Mouse (Mus musculus) spleen, adult 10 weeks (tissue): ENCODE data around the gene Fkbpl. TPM values are rescaled to one million over a fixed set of nuclear protein-coding genes. Genes with fewer than 3 reads are reported as not detected.

Source experiments
- polyA plus RNA-seq: library from polyadenylated mRNA; stranded (reverse); fragments of 350-450 nt; fragmentation: Illumina TruSeq; extraction: RNeasy Lipid Tissue Mini Kit (QIAGEN cat#74804); gene quantifications from one replicate; pipeline ENCODE4 v1.2.3, GENCODE M21; 2015; ENCODE audit warnings: low replicate concordance; ENCODE audit not compliant: insufficient read depth

Fkbpl gene
- polyA plus RNA-seq, result 9.4 TPM

DNA sequence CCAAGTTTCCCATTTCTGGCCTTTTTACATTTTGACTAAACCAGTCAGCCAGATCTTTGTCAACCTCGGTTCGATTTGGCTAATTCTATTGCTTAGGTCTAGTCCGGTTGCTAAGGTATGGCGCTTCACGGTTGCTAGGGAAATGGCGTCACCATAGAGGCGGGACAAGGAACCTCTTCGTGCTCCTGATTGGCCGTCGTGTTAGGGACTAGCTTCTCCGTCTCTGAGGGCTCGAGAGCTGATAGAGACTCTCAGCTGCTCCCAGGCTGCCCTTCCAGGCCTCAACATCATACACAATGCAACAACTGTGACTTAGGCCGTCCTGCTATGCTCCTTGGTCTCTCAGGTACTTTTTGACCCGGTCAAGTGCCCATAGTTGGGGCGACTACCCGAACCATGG lies at the start of gene Fkbpl:
Gene Fkbpl, plus strand, starts transcription at position 157 of the 400 bp plus-strand sequence.

DNA sequence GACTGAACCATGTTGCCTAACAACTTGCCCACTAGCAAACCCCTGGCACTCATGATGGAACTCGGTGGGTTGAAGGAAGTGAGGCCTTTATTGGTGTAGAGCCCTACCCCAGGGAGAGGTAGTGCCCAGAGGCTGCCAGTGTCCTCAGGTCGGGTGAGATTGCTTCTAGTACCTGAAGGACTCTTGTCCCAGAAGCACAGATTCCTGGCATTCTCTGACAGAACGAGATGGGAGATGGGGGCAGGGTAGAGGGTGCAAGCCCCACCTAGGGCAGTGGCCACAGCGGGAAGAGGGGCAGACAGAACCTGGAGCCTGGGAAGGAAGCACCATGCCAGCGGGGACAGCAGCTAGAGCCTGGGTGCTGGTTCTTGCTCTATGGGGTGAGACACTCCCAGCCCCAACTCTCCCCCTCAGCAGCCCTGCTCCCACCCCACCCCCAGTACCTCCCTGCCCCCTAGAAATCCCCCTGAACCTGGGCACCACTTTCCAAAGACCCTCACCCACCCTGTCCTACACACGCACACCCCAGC lies 46.9 kb upstream of the Fkbpl start, which contains the start of gene Ager:
Gene Ager, plus strand, starts transcription at position 297 of the 530 bp plus-strand sequence.

DNA sequence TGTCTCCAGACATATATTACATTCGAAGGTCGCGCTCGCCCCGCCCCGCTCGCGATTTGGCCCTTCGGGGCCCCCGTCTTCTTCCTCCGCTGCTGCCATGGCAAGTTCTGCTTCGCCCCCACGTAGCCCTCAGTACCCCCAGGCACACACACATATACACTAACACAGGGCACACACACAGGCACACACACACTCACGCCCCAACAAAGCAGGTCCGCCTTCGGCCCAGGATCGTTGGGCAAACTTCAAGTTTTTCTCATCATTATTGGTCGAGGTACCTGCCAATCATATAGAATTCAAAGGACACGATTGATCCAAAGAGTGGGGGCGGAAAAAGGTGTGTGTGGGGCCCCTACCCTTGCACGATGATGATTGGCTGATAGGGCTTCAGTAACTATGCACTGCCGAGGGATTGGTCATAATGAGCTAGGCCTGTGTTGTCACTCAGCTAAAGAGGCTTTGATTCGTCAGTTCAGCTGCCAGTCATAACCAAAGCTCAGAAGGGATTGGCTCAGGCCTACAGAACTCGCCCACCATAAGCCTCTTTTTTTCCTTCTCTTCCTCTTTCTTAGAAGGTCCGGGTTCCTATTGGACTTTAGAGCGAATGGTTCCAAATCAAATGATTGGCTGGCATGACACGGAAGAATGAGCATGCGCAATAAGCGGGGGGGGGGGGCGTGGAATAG lies 41.0 kb upstream of the Fkbpl start, which contains the start of gene Rnf5:
Gene Rnf5, minus strand, starts transcription at position 316 of the 686 bp plus-strand sequence.

DNA sequence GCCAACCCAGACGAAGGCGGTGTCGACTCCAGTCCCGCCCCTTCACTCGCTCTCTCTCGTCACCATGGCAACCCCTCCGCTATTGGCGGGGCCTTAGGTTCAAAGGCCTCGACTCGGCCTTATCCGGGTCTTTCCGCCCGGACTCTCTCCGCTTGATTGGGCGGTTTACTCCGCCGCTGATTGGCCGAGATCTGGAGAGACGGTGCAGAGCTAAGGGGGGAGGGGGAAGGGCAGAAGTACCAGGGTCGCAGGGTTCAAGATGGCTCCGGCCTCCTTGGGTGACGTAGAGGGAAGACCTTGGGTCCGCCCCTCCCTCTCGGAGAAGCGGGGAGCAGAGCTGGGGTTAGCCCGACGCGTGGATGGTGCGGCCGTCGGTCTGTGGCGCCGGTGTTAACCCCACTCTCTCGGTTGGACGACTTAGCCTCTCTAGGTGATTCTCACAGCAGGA lies 40.5 kb upstream of the Fkbpl start, which contains the start of gene Agpat1:
Gene Agpat1, plus strand, starts transcription at position 202 of the 448 bp plus-strand sequence.

DNA sequence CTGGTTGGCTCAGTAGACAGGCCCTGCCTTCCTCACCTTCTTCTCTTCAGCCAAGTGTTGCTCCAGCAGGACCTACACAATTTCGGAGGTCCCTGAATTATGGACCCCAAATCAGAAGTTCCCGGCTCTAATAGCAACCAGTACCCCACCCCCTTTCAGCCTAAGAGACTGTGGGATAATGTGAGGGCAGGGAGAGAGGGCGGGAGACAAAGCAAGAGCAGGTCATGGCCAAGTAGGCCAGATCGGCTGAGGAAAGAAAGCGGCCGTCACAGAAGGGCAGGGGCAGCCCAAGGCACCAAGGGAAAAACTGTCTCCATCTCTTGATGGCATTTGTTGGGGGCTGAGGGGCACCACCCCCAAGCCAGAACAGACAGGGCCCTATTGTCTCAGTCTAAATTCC lies 28.7 kb upstream of the Fkbpl start, which contains the start of gene Egfl8:
Gene Egfl8, minus strand, starts transcription at position 101 of the 400 bp plus-strand sequence.

DNA sequence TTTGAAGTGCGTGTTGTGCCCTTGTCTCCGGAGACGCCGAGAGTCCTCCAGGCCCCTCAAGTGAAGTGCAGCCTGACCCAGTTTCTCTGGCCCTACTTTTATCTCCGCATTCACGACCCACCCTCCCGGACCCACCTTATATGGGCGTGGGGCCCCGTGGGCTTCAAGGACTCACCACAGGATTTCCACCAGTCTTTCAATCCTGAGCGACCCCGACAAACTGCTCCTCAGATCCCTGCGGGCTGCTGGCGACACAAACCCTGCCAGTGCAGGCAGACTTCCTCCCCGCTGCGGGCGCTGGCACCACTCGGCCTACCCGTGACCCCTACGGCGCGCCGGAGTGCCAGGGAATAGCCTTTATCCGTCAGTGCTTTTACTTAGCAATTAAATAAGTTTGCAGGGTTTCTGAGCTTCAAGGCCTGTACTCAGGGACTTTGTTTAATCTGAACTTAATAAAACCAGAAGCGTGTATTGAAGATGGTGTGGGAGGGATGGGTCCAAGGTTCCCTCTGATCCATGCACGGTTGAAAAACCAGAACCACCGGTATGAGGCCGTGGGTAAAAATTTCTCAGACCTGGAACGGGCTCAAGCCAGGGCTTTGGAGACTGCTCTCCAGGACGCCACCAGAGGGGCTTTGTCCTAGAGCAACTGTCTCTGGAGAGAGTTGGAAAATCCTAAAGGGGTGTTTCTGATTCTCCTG lies 16.5 kb upstream of the Fkbpl start, which contains the start of gene Ppt2:
Gene Ppt2, minus strand, starts transcription at position 568 of the 701 bp plus-strand sequence.

DNA sequence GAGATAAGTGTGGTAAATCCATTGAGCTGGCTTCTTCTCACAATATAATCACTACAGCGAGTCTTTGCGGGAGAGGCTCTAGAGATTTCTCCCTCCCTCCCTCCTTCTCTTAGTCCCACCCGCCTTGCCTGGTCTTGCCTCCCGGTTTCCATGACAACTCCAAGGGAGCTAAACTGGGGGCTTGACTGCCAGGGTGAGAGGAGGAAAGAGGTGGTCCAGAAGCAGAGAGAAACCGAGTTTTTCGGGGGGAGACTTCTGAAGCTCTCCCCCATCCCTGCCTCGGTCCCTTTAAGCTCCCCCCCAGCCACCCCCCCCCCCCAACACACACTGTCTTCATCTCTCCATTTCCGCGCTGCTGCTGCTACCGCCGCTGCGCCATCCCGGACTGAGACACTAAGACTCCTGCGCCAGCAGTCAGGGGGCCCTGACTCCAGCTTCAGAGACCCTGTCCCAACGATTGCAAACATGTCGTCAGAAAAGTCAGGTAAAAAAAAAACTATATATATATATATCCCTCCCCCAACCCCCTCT lies 15.3 kb upstream of the Fkbpl start, which contains the start of gene Prrt1:
Gene Prrt1, plus strand, starts transcription at position 313 of the 531 bp plus-strand sequence.

DNA sequence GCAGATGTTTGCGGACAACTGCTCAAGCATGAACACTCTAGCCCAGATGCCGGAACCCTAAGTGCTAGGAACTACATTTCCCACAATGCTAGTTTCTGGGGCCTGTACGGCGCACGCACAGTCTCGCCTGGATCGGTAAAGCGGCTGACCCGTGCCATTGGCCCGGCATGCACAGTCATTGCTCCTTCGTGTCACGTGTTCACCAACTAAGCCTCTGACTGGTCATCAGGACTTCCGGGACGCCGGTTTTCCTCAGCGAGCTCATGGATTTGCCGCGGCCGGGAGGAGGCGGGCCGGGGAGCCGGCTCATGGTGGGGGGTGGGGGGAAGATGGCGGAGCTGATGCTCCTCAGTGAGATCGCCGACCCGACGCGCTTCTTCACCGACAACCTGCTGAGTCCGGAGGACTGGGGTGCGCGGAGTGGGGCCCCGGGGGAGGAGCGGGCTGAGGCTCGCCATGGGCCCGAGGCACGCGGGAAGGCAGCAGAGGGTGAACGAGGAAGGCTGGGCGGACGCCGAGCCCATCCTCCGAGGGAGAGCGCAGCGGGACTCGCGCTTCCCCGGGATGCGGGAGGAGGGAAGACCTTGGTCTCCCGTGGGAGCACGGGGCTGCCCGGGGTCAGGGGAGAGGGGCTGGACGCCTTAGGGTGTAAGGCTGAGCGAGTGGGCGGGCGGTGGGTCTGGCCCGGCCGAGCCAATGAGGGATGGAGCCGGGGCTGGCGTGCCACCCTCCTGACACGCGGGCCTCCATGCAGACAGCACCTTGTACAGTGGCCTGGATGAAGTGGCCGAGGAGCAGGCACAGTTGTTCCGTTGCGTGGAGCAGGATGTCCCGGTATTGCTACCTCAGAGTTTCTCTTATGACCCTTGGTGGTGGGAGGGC lies 2.6 kb downstream of the Fkbpl start, which contains the start of gene Atf6b:
Gene Atf6b, plus strand, starts transcription at position 241 of the 882 bp plus-strand sequence.

DNA sequence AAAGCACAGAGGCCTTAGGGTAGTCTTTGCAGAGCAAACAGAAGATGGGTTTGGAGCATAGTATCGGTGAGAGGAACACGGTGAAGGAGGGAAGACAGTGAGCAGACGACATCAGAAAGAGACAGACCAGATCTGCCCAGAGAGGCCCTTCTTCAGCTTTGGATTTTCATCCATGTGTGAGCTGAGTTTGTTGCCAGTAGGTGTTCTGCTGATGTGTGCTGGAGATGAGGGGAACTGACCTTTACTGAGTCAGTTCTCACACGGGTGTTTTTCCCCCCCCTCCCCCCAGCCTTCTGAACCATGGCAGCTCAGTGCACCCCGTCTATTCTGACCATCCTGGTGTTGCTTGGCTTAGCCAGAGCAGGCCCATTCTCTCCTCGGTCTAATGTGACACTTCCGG lies 25.7 kb downstream of the Fkbpl start, which contains the start of gene Tnxb:
Gene Tnxb, plus strand, starts transcription at position 301 of the 400 bp plus-strand sequence.

Other genes starting within 250 kb of the Fkbpl start
- gene BC051142, start 245.9 kb upstream of the Fkbpl start, polyA plus RNA-seq, result 14.9 TPM
- gene Btnl4, start 167.4 kb upstream of the Fkbpl start, polyA plus RNA-seq, result 1.8 TPM
- 3.5 TPM for gene Btnl6, start 127.4 kb upstream of the Fkbpl start, polyA plus RNA-seq
- 2.9 TPM for gene Notch4, start 80.5 kb upstream of the Fkbpl start, polyA plus RNA-seq
- 186 TPM for gene Gpsm3, start 55.0 kb upstream of the Fkbpl start, polyA plus RNA-seq
- gene Pbx2, start 53.5 kb upstream of the Fkbpl start, polyA plus RNA-seq, result 42.5 TPM
- 4.0 TPM for gene Ager, start 46.9 kb upstream of the Fkbpl start, polyA plus RNA-seq
- gene Rnf5, start 41.1 kb upstream of the Fkbpl start, polyA plus RNA-seq, result 37.5 TPM
- gene Agpat1, start 40.5 kb upstream of the Fkbpl start, polyA plus RNA-seq, result 22.9 TPM
- 2.1 TPM for gene Egfl8, start 28.8 kb upstream of the Fkbpl start, polyA plus RNA-seq
- 30.0 TPM for gene Ppt2, start 16.3 kb upstream of the Fkbpl start, polyA plus RNA-seq
- gene Prrt1, start 15.2 kb upstream of the Fkbpl start, polyA plus RNA-seq, result 4.6 TPM
- gene Atf6b, start 2.4 kb downstream of the Fkbpl start, polyA plus RNA-seq, result 16.5 TPM
- gene Tnxb, start 25.8 kb downstream of the Fkbpl start, polyA plus RNA-seq, result 5.1 TPM
- gene C4b, start 99.1 kb downstream of the Fkbpl start, polyA plus RNA-seq, result 87.9 TPM
- 1.4 TPM for gene Cyp21a1, start 159.8 kb downstream of the Fkbpl start, polyA plus RNA-seq
- 32.1 TPM for gene Stk19, start 192.2 kb downstream of the Fkbpl start, polyA plus RNA-seq
- 22.4 TPM for gene Dxo, start 192.3 kb downstream of the Fkbpl start, polyA plus RNA-seq
- 31.3 TPM for gene Skiv2l, start 205.4 kb downstream of the Fkbpl start, polyA plus RNA-seq
- gene Nelfe, start 205.6 kb downstream of the Fkbpl start, polyA plus RNA-seq, result 16.3 TPM
- gene Cfb, start 217.8 kb downstream of the Fkbpl start, polyA plus RNA-seq, result 101 TPM
- gene Zbtb12, start 234.7 kb downstream of the Fkbpl start, polyA plus RNA-seq, result 3.5 TPM
- gene Gm20547, start 237.3 kb downstream of the Fkbpl start, polyA plus RNA-seq, result not detected